Comparison of ENCODE assay signal across 10 mouse cellular contexts in the genomic region with DNA sequence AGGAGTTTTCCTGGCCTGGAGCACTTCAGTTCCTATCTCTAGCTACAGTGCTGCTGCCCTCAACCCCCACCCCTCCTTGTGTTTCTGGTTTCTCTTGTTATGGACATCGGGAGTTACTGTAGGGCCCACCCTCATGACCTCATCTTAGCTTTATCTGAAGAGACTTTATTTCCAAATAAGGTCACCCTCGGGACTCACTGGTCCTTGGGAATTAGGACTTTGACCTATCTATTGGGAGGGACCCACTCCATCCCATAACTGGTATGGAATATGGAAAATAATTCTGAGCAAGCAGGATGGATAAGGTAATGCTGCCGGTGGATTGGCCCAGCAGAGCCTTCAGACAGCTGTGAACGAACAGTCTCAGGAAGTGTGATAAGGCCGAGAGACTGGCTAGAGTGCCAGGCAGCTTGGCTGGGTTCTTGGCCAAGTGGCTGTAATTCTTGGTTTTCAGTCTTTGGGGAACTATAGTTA. TPM values are rescaled to one million over a fixed set of nuclear protein-coding genes. Genes with fewer than 3 reads are reported as not detected.
DNase-seq lines count a peak whose midpoint lies in the region; ATAC-seq lines count a peak whose summit lies in the region.
"Had no signal": no experiment of that assay in that cellular context is flagged by ENCODE, and none has a peak within 500 bp of the region (broad histone marks: within the 10 kb centered on the region; RNA-seq: fewer than 3 reads in every experiment).

No protein-coding gene starts in this region.

- H3K9ac ChIP-seq in intestine, embryonic 16.5 days (ENCODE audit: low read depth, low read length): no peak overlapping the region
- H3K9ac ChIP-seq: neural tube, embryonic 12.5 days had no signal

- peak; percentile 77 for ATAC-seq in intestine, embryonic 16.5 days
- ATAC-seq in megakaryocyte progenitor cell, adult 5-6 weeks (replicated peaks; ENCODE audit: poor library complexity): peak; percentile 49

- peak overlapping the region; percentile 6; the same call in 1 of the 2 replicates for H3K4me2 ChIP-seq in intestine, embryonic 16.5 days (ENCODE audit: low read depth, low read length)
- H3K4me2 ChIP-seq: neural tube, embryonic 12.5 days had no signal

- no peaks in the 10 kb centered on the region for H3K27me3 ChIP-seq in intestine, embryonic 16.5 days (replicated peaks; ENCODE audit: control insufficient read depth, insufficient read depth, low read length)
- H3K27me3 ChIP-seq: neural tube, embryonic 12.5 days had no signal

- 40% methylated on average over 5 of the region's 5 CpGs for WGBS in intestine, embryonic 16.5 days

- no peaks in the 10 kb centered on the region for H3K9me3 ChIP-seq in intestine, embryonic 16.5 days (ENCODE audit: control insufficient read depth, low read length)
- H3K9me3 ChIP-seq: neural tube, embryonic 12.5 days had no signal

- no peaks in the 10 kb centered on the region for H3K36me3 ChIP-seq in intestine, embryonic 16.5 days (ENCODE audit: control insufficient read depth, insufficient read depth, low read length)
- H3K36me3 ChIP-seq: neural tube, embryonic 12.5 days had no signal

- no peak overlapping the region for H3K4me3 ChIP-seq in intestine, embryonic 16.5 days (ENCODE audit: low read length)
- H3K4me3 ChIP-seq: neural tube, embryonic 12.5 days had no signal

- 0 out of 2 replicates have a peak overlapping the region, but pooled peaks have one; percentile 9 for H3K27ac ChIP-seq in intestine, embryonic 16.5 days (ENCODE audit: low read length)
- H3K27ac ChIP-seq: neural tube, embryonic 12.5 days had no signal

- peaks cover 33% of the 10 kb centered on the region for H3K4me1 ChIP-seq in intestine, embryonic 16.5 days (ENCODE audit: control insufficient read depth, insufficient read depth, low read length)
- H3K4me1 ChIP-seq: neural tube, embryonic 12.5 days had no signal

- DNase-seq in ZHBTc4 (ENCODE audit: low read depth, low spot score): peak; percentile 73
- DNase-seq in heart, adult 9 months (ENCODE audit: low spot score in 2 of 2): peak; percentile 39 to 46
- DNase-seq in embryo, embryonic 9.5 days (ENCODE audit: extremely low spot score): no peak
- DNase-seq in frontal cortex, adult 2 months (ENCODE audit: extremely low spot score in 1 of 2, low spot score in 1 of 2): no peak
- no peak for DNase-seq in adrenal gland, postnatal 4 days (ENCODE audit: low spot score in 2 of 2)
- DNase-seq in thymus, adult 18-20 months: no peak
- DNase-seq: right cerebral cortex, postnatal 4 days had no signal

RNA-seq across cellular contexts. Expression of a gene that starts 35.2 kb away (rescaled TPM):
- polyA plus RNA-seq in intestine, embryonic 16.5 days (2015; fragmentation: Nextera tagmentation; extraction: Ambion mirVana): 11.7 and 13.0 TPM in 2 replicates
- 27.7 and 28.2 TPM in 2 replicates for total RNA-seq in megakaryocyte progenitor cell, adult 5-6 weeks (2015)
- total RNA-seq in megakaryocyte progenitor cell, adult 5-6 weeks (2017): 18.2 and 21.6 TPM in 2 replicates
- polyA plus RNA-seq in frontal cortex, adult 2 months (2012; rRNA removed): 22.6 and 23.7 TPM in 2 replicates
- 10 to 100 TPM; 58.8 to 65.0 TPM for total RNA-seq in adrenal gland, postnatal 4 days (2021)

Comparison
In these comparisons a context has a peak if more than half of its experiments do, and no peak if none do; other contexts are left out.
1. DNase-seq: peak in ZHBTc4 (single experiment) and heart, adult 9 months (2 of 2); none in embryo, embryonic 9.5 days (single experiment), frontal cortex, adult 2 months (0 of 2), adrenal gland, postnatal 4 days (0 of 2) and thymus, adult 18-20 months (0 of 2).